Mouse (Mus musculus) liver, embryonic 14.5 days (tissue): ENCODE measurements at regions not wholly inside any gene's neighbourhood (a gene's known extent, or its start where the extent isn't known, plus 50 kb on each side); places are given as distances from the start of the nearest gene placed in this dataset.

Source experiments
- ATAC-seq: fragments of 200-750 bp; cut with Nextera tagmentation; 2 replicates; pipeline ENCODE4 v1.8.0; 2017; ENCODE audit warnings: moderate number of reproducible peaks, mild to moderate bottlenecking, moderate library complexity; ENCODE audit not compliant: insufficient read depth
- DNase-seq, 3 experiments: peaks; one replicate each; pipeline ENCODE4 v3.0.0-alpha.2; 2012 to 2013; ENCODE audit warnings: low read depth in 3 of 3, low spot score in 3 of 3
- H3K27ac ChIP-seq: fragments of 300-500 bp; sonication (generic); 2 replicates; pipeline ENCODE4 v1.5.1; 2014; ENCODE audit warnings: moderate library complexity, mild to moderate bottlenecking, control low read depth, inconsistent platforms
- H3K27me3 ChIP-seq: fragments of 300-500 bp; sonication (generic); 2 replicates; pipeline ENCODE4 v1.6.1; 2014; ENCODE audit warnings: mild to moderate bottlenecking, low read length, moderate library complexity; ENCODE audit not compliant: control insufficient read depth, insufficient read depth
- H3K36me3 ChIP-seq: fragments of 300-500 bp; sonication (generic); replicated peaks from 2 replicates; pipeline ENCODE4 v1.6.1; 2014; ENCODE audit warnings: low read depth; ENCODE audit not compliant: control insufficient read depth, insufficient read depth
- H3K4me1 ChIP-seq, 2 experiments: fragments of 200-500 bp in 1 of 2; fragments of 300-500 bp in 1 of 2; sonication (generic) in 1 of 2; replicated peaks; 2 replicates each; pipeline ENCODE4 v1.6.1; 2012 to 2014; ENCODE audit warnings: antibody characterized with exemption in 1 of 2, inconsistent platforms in 1 of 2, low read length in 1 of 2; ENCODE audit not compliant: control insufficient read depth in 2 of 2, insufficient read depth in 2 of 2
- H3K4me2 ChIP-seq: fragments of 300-500 bp; sonication (generic); 2 replicates; pipeline ENCODE4 v1.6.1; 2014; ENCODE audit warnings: low read depth, mild to moderate bottlenecking, control low read depth, moderate library complexity
- H3K4me3 ChIP-seq, 2 experiments: fragments of 200-500 bp in 1 of 2; fragments of 300-500 bp in 1 of 2; sonication (generic) in 1 of 2; 2 replicates each; pipeline ENCODE4 v1.5.1; 2012 to 2014; ENCODE audit warnings: low read depth in 2 of 2, low read length in 2 of 2, mild to moderate bottlenecking in 2 of 2, control low read depth in 1 of 2, inconsistent platforms in 1 of 2, moderate library complexity in 1 of 2; ENCODE audit not compliant: insufficient read depth in 1 of 2
- H3K9ac ChIP-seq: fragments of 300-500 bp; sonication (generic); replicated peaks from 2 replicates; pipeline ENCODE4 v1.6.1; 2014; ENCODE audit warnings: mild to moderate bottlenecking, control low read depth, moderate library complexity
- H3K9me3 ChIP-seq: fragments of 300-500 bp; sonication (generic); 2 replicates; pipeline ENCODE4 v1.6.1; 2016; ENCODE audit warnings: low read length, mixed read lengths; ENCODE audit not compliant: control insufficient read depth
- CTCF ChIP-seq: IDR thresholded peaks from 2 replicates; pipeline ENCODE4 v1.5.1; 2016; ENCODE audit warnings: antibody characterized with exemption, low read depth, control low read depth
- EP300 ChIP-seq: IDR thresholded peaks from 2 replicates; pipeline ENCODE4 v1.6.1; 2016; ENCODE audit warnings: antibody characterized with exemption, low read depth
- WGBS: fragments of 180-500 bp; shearing (Covaris S2); extraction: QIAGEN DNeasy Blood & Tissue Kit; methylation state at CpG from one replicate; pipeline ENCODE4 v1.1.7; 2014; ENCODE audit not compliant: insufficient replicate concordance; 5-methylcytosine and 5-hydroxymethylcytosine counted together

GRCm38 (mm10) chr11:31593604-31594003 is 78.1 kb downstream of the Bod1 start:
- H3K9me3 ChIP-seq: no peaks in the 10 kb centered on the region
- ATAC-seq: no peak
- H3K27me3 ChIP-seq: no peaks in the 10 kb centered on the region

GRCm38 (mm10) chr11:31592061-31592460 is 79.6 kb downstream of the Bod1 start:
- Histone ChIP-seq H3K27ac (no peak overlapping the region), H3K4me3 (no peak overlapping the region), H3K36me3 (no peaks in the 10 kb centered on the region), H3K4me2 (no peak overlapping the region), H3K9ac (no peak overlapping the region), H3K4me1 (no peaks in the 10 kb centered on the region), H3K9me3 (no peaks in the 10 kb centered on the region), H3K27me3 (no peaks in the 10 kb centered on the region)
- 59% methylated on average over 11 of the region's 11 CpGs for WGBS
- TF ChIP-seq CTCF (no peak), EP300 (no peak)
- ATAC-seq (no peak), DNase-seq (no peak)

More at GRCm38 (mm10) chr11:31593604-31594003, 78.1 kb downstream of the Bod1 start:
- DNase-seq: no peak
- Histone ChIP-seq H3K27ac (no peak overlapping the region), H3K4me2 (no peak overlapping the region), H3K36me3 (no peaks in the 10 kb centered on the region), H3K9ac (no peak overlapping the region), H3K4me1 (no peaks in the 10 kb centered on the region), H3K4me3 (no peak overlapping the region)
- TF ChIP-seq EP300 (no peak), CTCF (no peak)
- WGBS: 73% methylated on average over 2 of the region's 2 CpGs

GRCm38 (mm10) chr11:31591037-31591554 is 80.6 kb downstream of the Bod1 start:
- WGBS: 67% methylated on average over 6 of the region's 6 CpGs
- Histone ChIP-seq H3K27me3 (no peaks in the 10 kb centered on the region), H3K9me3 (no peaks in the 10 kb centered on the region), H3K9ac (no peak overlapping the region), H3K4me2 (no peak overlapping the region), H3K36me3 (no peaks in the 10 kb centered on the region), H3K4me3 (no peak overlapping the region), H3K4me1 (no peaks in the 10 kb centered on the region), H3K27ac (no peak overlapping the region)
- no peak for DNase-seq
- ATAC-seq: no peak
- no peak for TF ChIP-seq CTCF
- TF ChIP-seq EP300: no peak

- Histone ChIP-seq H3K4me1 (no peaks in the 10 kb centered on the region), H3K9me3 (no peaks in the 10 kb centered on the region)
Observed at GRCm38 (mm10) chr11:31574941-31575340, 96.7 kb downstream of the Bod1 start.

GRCm38 (mm10) chr11:31564742-31565510 is 106.8 kb downstream of the Bod1 start:
- DNase-seq (no peak), ATAC-seq (no peak)
- no peaks in the 10 kb centered on the region for H3K36me3 ChIP-seq
- no peaks in the 10 kb centered on the region for H3K4me1 ChIP-seq
- no peak for TF ChIP-seq CTCF
- no peak for TF ChIP-seq EP300
- H3K9me3 ChIP-seq: no peaks in the 10 kb centered on the region
- no peak overlapping the region for H3K9ac ChIP-seq
- H3K27me3 ChIP-seq: no peaks in the 10 kb centered on the region
- no peak overlapping the region for H3K4me3 ChIP-seq
- H3K4me2 ChIP-seq: no peak overlapping the region
- WGBS: 68% methylated on average over 13 of the region's 13 CpGs
- no peak overlapping the region for H3K27ac ChIP-seq

More at GRCm38 (mm10) chr11:31574941-31575340, 96.7 kb downstream of the Bod1 start:
- WGBS: 45% methylated on average over 3 of the region's 3 CpGs
- H3K4me3 ChIP-seq: no peak overlapping the region
- no peaks in the 10 kb centered on the region for H3K27me3 ChIP-seq
- no peaks in the 10 kb centered on the region for H3K36me3 ChIP-seq
- no peak for ATAC-seq
- TF ChIP-seq CTCF: no peak
- no peak for TF ChIP-seq EP300
- H3K4me2 ChIP-seq: no peak overlapping the region
- H3K9ac ChIP-seq: no peak overlapping the region
- H3K27ac ChIP-seq: no peak overlapping the region
- no peak for DNase-seq
